Mouse (Mus musculus): ENCODE results near the gene Epn1.

DNA sequence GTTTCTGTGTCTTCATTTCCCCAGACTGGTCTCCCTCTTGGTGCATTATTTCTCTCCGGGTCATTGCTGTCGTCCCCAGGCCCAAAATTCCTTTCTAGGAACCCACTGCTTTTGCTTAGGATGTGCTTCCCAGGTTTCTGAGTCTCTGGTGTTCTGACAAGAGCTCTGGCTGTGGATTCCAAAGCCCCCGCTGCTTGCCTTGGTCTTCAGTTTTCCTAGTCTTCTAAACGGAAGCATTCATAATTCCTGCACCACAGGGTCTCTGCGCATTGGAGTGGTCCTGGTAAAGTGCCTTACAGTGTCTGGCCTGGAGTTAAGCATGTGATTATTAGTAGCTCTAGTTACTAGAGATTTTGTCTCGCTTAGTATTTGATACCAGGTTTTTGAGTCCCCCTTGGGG lies 780 bp downstream of the Epn1 start:
- TF ChIP-seq CTCF (IDR thresholded peaks at IDR 0.05; ENCODE audit: control insufficient read depth, insufficient read depth, low read length) (no peak), POLR2A (IDR thresholded peaks at IDR 0.05; ENCODE audit: borderline replicate concordance, control insufficient read depth, low read depth, low read length) (no peak)
